Mouse (Mus musculus) forebrain, embryonic 13.5 days (tissue): Measurements from ENCODE around the gene Gjc1. TPM values are rescaled to one million over a fixed set of nuclear protein-coding genes. Genes with fewer than 3 reads are reported as not detected.

ENCODE experiments used
- ATAC-seq: fragments of 200-750 bp; cut with Nextera tagmentation; 2 replicates; pipeline ENCODE4 v1.8.0; 2017
- H3K27ac ChIP-seq: fragments of 300-500 bp; sonication (generic); 2 replicates; pipeline ENCODE4 v1.5.1; 2015; ENCODE audit warnings: inconsistent platforms, mild to moderate bottlenecking, moderate library complexity
- H3K27me3 ChIP-seq: fragments of 300-500 bp; sonication (generic); 2 replicates; pipeline ENCODE4 v1.6.1; 2015; ENCODE audit warnings: mild to moderate bottlenecking, inconsistent platforms
- H3K36me3 ChIP-seq: fragments of 300-500 bp; sonication (generic); 2 replicates; pipeline ENCODE4 v1.6.1; 2015; ENCODE audit warnings: mild to moderate bottlenecking, inconsistent platforms; ENCODE audit not compliant: poor library complexity, severe bottlenecking
- H3K4me1 ChIP-seq: fragments of 300-500 bp; sonication (generic); 2 replicates; pipeline ENCODE4 v1.6.1; 2015; ENCODE audit warnings: inconsistent platforms
- H3K4me2 ChIP-seq: fragments of 300-500 bp; sonication (generic); 2 replicates; pipeline ENCODE4 v1.6.1; 2015; ENCODE audit warnings: inconsistent platforms, mild to moderate bottlenecking, moderate library complexity
- H3K4me3 ChIP-seq: fragments of 300-500 bp; sonication (generic); 2 replicates; pipeline ENCODE4 v1.5.1; 2015; ENCODE audit warnings: mild to moderate bottlenecking, inconsistent platforms
- H3K9ac ChIP-seq: fragments of 300-500 bp; sonication (generic); 2 replicates; pipeline ENCODE4 v1.6.1; 2015; ENCODE audit warnings: mild to moderate bottlenecking, inconsistent platforms
- H3K9me3 ChIP-seq: fragments of 300-500 bp; sonication (generic); replicated peaks from 2 replicates; pipeline ENCODE4 v1.6.1; 2016; ENCODE audit warnings: inconsistent platforms
- WGBS: fragments of 180-500 bp; shearing (Covaris S2); methylation state at CpG from one replicate; pipeline ENCODE4 v1.1.7; 2015; 5-methylcytosine and 5-hydroxymethylcytosine counted together
- polyA plus RNA-seq: library from polyadenylated mRNA; unstranded; fragments of >200 nt; fragmentation: Nextera tagmentation; extraction: Ambion mirVana; gene quantifications from 2 replicates; pipeline ENCODE4 v1.2.1, GENCODE M21; 2015

Gjc1 gene
- 68.3 and 69.2 TPM in 2 replicates for polyA plus RNA-seq

DNA sequence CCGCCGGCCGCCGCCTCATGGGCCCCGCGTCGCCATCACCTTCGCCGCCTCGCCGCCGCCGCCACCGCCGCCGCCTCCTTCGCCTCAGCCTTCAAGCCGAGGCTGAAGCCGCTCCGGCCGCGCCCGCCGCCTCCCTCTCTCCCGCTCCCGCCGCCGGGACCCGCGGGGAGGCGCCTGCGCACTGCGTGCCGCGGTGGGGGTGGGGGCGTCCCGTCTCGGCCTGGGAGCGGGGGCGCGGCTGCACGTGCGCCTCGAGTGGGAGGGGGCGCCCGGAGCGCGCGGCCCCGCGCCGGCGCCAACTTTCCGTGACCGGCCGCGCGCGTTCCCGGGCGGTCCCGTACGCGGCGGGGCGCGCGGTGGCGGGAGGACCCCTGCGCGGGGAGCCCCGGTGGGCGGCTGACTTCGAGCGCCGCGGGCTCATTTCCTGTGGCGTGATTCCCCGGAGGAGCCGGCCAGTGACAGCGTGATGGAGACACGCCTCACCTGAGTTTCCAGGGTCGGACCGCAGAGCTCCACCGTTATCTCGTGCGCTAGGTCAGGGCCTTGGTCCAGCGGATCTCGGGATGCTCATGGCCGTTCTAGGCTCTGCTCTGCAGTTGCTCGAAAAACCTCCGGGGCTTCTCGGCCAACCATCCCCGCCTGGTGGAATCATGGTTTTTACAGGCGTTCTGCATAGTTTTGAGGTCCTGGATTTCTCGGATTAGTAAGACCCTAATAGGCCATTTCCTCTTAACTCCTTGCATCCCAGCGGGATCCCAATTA lies at the start of gene Gjc1:
TSS of gene Gjc1 (minus strand) at position 680 of the 762 bp plus-strand sequence.
- Histone ChIP-seq H3K36me3 (no peaks in the 10 kb centered on the region), H3K4me3 (peak within 1 kb of the TSS; percentile 84), H3K9me3 (no peaks in the 10 kb centered on the region), H3K4me2 (peak within 1 kb of the TSS; percentile 88), H3K4me1 (peaks cover 32% of the 10 kb centered on the region), H3K9ac (peak within 1 kb of the TSS; percentile 95), H3K27me3 (peaks cover 9% of the 10 kb centered on the region; the same call in 1 of the 2 replicates), H3K27ac (peak within 1 kb of the TSS; percentile 92)
- ATAC-seq = peak; percentile 89
- 0% methylated on average over 61 of the region's 97 CpGs for WGBS

GRCm38 (mm10) chr11:102864272-102864671 lies 44.8 kb upstream of the Gjc1 start:
- no peaks in the 10 kb centered on the region for H3K9me3 ChIP-seq
- H3K9ac ChIP-seq = no peak overlapping the region
- no peak overlapping the region for H3K4me3 ChIP-seq
- peaks cover 89% of the 10 kb centered on the region for H3K36me3 ChIP-seq
- no peak for ATAC-seq
- no peaks in the 10 kb centered on the region for H3K4me1 ChIP-seq
- no peaks in the 10 kb centered on the region for H3K27me3 ChIP-seq
- H3K27ac ChIP-seq = no peak overlapping the region
- 44% methylated on average over 4 of the region's 4 CpGs for WGBS
- H3K4me2 ChIP-seq = no peak overlapping the region

GRCm38 (mm10) chr11:102859933-102860332 lies 40.4 kb upstream of the Gjc1 start:
- H3K4me2 ChIP-seq = no peak overlapping the region
- no peak overlapping the region for H3K27ac ChIP-seq
- no peak overlapping the region for H3K4me3 ChIP-seq
- peaks cover 92% of the 10 kb centered on the region for H3K36me3 ChIP-seq
- 86% methylated on average over 8 of the region's 8 CpGs for WGBS
- no peaks in the 10 kb centered on the region for H3K4me1 ChIP-seq
- H3K27me3 ChIP-seq = no peaks in the 10 kb centered on the region
- H3K9me3 ChIP-seq = no peaks in the 10 kb centered on the region
- H3K9ac ChIP-seq = no peak overlapping the region
- no peak for ATAC-seq

DNA sequence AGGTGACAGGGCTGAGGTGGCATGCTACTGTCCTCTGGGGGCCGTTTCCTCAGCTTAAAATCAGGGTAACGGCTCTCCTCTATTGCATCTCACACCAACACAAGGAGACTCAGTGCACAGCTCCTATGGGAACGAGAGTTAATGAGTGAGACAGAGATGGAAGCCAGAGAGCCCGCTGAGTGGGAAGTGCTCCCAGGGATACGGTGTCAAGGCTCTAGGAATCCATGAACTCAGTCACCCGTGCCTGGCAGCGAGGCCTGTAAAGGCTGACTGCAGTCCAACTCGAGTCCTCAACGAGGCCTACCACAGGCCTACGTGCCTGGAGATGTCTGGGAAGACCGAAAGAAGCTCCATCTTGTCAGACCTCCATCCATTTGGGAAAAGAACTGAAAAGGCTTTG lies 39.5 kb upstream of the Gjc1 start:
- WGBS = 90% methylated on average over 11 of the region's 11 CpGs
- ATAC-seq = no peak
- no peaks in the 10 kb centered on the region for H3K27me3 ChIP-seq
- H3K9ac ChIP-seq = no peak overlapping the region
- no peaks in the 10 kb centered on the region for H3K4me1 ChIP-seq
- peaks cover 98% of the 10 kb centered on the region for H3K36me3 ChIP-seq
- H3K27ac ChIP-seq = no peak overlapping the region
- H3K9me3 ChIP-seq = no peaks in the 10 kb centered on the region
- no peak overlapping the region for H3K4me3 ChIP-seq
- H3K4me2 ChIP-seq = no peak overlapping the region

GRCm38 (mm10) chr11:102855941-102856340 lies 36.4 kb upstream of the Gjc1 start:
- WGBS = 89% methylated on average over 6 of the region's 6 CpGs
- Histone ChIP-seq H3K4me2 (no peak overlapping the region), H3K4me3 (no peak overlapping the region), H3K9me3 (no peaks in the 10 kb centered on the region), H3K27me3 (no peaks in the 10 kb centered on the region), H3K36me3 (peaks cover 98% of the 10 kb centered on the region), H3K4me1 (no peaks in the 10 kb centered on the region), H3K9ac (no peak overlapping the region), H3K27ac (no peak overlapping the region)
- ATAC-seq = no peak

- no peaks in the 10 kb centered on the region for H3K4me1 ChIP-seq
- no peaks in the 10 kb centered on the region for H3K9me3 ChIP-seq
- no peak overlapping the region for H3K27ac ChIP-seq
- no peak overlapping the region for H3K9ac ChIP-seq
- no peak overlapping the region for H3K4me2 ChIP-seq
- no peak for ATAC-seq
- H3K4me3 ChIP-seq = no peak overlapping the region
- peaks cover 98% of the 10 kb centered on the region for H3K36me3 ChIP-seq
- H3K27me3 ChIP-seq = no peaks in the 10 kb centered on the region
These were observed 34.3 kb upstream of the Gjc1 start for GRCm38 (mm10) chr11:102853760-102854159.

- Histone ChIP-seq H3K9me3 (no peaks in the 10 kb centered on the region), H3K27me3 (no peaks in the 10 kb centered on the region), H3K4me3 (no peak overlapping the region), H3K4me2 (no peak overlapping the region), H3K36me3 (peaks cover 98% of the 10 kb centered on the region), H3K4me1 (no peaks in the 10 kb centered on the region), H3K9ac (no peak overlapping the region), H3K27ac (no peak overlapping the region)
- 67% methylated on average over 5 of the region's 5 CpGs for WGBS
- ATAC-seq = no peak
These were observed 32.4 kb upstream of the Gjc1 start for GRCm38 (mm10) chr11:102851883-102852282.

- Histone ChIP-seq H3K9ac (no peak overlapping the region), H3K36me3 (peaks cover 100% of the 10 kb centered on the region), H3K27me3 (no peaks in the 10 kb centered on the region), H3K4me3 (no peak overlapping the region), H3K27ac (no peak overlapping the region), H3K4me2 (no peak overlapping the region), H3K9me3 (no peaks in the 10 kb centered on the region), H3K4me1 (no peaks in the 10 kb centered on the region)
- no peak for ATAC-seq
- WGBS = 92% methylated on average over 10 of the region's 10 CpGs
These were observed 26.4 kb upstream of the Gjc1 start for GRCm38 (mm10) chr11:102845926-102846325.

DNA sequence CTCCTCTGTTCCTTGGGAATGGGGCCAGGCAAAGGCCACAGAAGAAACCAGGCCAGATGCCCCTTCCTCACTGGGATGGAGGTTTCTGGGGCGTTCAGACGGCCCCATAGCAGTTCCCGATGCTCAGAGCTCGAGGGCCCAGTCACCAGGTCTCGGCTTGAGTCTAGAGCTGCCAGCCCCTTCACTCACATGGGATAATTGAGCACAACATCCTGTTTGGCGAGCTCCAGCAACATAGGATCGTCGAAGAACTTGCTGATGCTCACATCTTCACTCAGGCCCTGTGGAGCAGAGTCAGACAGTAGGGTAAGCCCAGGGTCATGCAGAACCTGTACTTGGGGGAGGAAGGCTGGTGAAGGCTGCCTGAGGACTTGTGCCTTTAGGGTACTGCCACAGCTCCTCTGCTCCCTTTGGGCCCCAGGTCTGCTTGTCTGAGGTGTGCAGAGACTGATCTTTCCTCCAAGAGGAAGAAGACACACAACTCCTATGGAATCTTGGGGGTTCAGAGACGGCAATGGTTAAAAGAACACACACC lies 19.2 kb upstream of the Gjc1 start:
- no peak overlapping the region for H3K4me2 ChIP-seq
- H3K4me1 ChIP-seq = no peaks in the 10 kb centered on the region
- H3K36me3 ChIP-seq = peaks cover 76% of the 10 kb centered on the region
- no peaks in the 10 kb centered on the region for H3K9me3 ChIP-seq
- H3K9ac ChIP-seq = no peak overlapping the region
- ATAC-seq = no peak
- WGBS = 94% methylated on average over 9 of the region's 9 CpGs
- peak overlapping the region; percentile 14; the same call in 1 of the 2 replicates for H3K27ac ChIP-seq
- H3K27me3 ChIP-seq = no peaks in the 10 kb centered on the region
- no peak overlapping the region for H3K4me3 ChIP-seq

- no peaks in the 10 kb centered on the region for H3K27me3 ChIP-seq
- 93% methylated on average over 2 of the region's 2 CpGs for WGBS
- ATAC-seq = no peak
- H3K4me1 ChIP-seq = no peaks in the 10 kb centered on the region
- H3K9me3 ChIP-seq = no peaks in the 10 kb centered on the region
- no peak overlapping the region for H3K27ac ChIP-seq
- peaks cover 71% of the 10 kb centered on the region for H3K36me3 ChIP-seq
- H3K9ac ChIP-seq = no peak overlapping the region
- H3K4me3 ChIP-seq = no peak overlapping the region
- no peak overlapping the region for H3K4me2 ChIP-seq
These were observed 18.6 kb upstream of the Gjc1 start for GRCm38 (mm10) chr11:102838126-102838525.

GRCm38 (mm10) chr11:102837385-102837784 lies 17.9 kb upstream of the Gjc1 start:
- Histone ChIP-seq H3K4me2 (no peak overlapping the region), H3K4me1 (no peaks in the 10 kb centered on the region), H3K27ac (no peak overlapping the region), H3K9me3 (no peaks in the 10 kb centered on the region), H3K27me3 (no peaks in the 10 kb centered on the region), H3K9ac (no peak overlapping the region), H3K36me3 (peaks cover 63% of the 10 kb centered on the region), H3K4me3 (no peak overlapping the region)
- WGBS = 97% methylated on average over 1 of the region's 1 CpGs
- no peak for ATAC-seq

DNA sequence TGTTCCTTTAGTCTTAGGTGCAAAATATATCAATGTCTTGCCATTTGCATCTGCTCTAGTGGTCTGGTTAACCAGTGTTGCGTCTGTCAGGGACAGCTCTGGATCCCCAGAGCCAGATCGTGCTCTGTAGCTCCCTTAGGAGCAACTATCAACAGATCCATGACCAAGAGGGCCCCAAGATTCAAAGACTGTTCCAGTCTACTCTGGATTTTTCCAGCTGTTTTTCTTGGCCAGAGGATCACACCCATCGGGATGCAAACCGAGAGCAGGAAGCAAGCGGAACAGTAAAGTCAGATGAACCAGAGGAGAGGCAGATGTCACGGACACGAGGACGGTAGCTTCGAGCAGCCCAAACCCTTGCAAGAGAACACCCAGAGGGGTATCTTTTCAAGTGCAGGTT lies 16.6 kb upstream of the Gjc1 start:
- WGBS = 92% methylated on average over 9 of the region's 9 CpGs
- Histone ChIP-seq H3K9ac (no peak overlapping the region), H3K4me3 (no peak overlapping the region), H3K9me3 (no peaks in the 10 kb centered on the region), H3K36me3 (peaks cover 51% of the 10 kb centered on the region), H3K27me3 (no peaks in the 10 kb centered on the region), H3K4me1 (no peaks in the 10 kb centered on the region), H3K4me2 (no peak overlapping the region), H3K27ac (peak overlapping the region; percentile 25; the same call in 1 of the 2 replicates)
- no peak for ATAC-seq
